Mouse (Mus musculus) neural tube, embryonic 12.5 days (tissue): ENCODE data around the gene Bola1. TPM values are rescaled to one million over a fixed set of nuclear protein-coding genes. Genes with fewer than 3 reads are reported as not detected.
"Not testable (repeated sequence)": the region's sequence is repeated elsewhere in the genome, so short reads cannot be mapped to it uniquely, and the experiment has no call there.

ENCODE experiments used
- ATAC-seq: fragments of 200-750 bp; cut with Nextera tagmentation; 2 replicates; pipeline ENCODE4 v1.8.0; 2017; ENCODE audit warnings: low read depth, mild to moderate bottlenecking, moderate TSS enrichment, moderate library complexity; ENCODE audit not compliant: low FRiP score
- H3K27ac ChIP-seq: fragments of 300-500 bp; sonication (generic); 2 replicates; pipeline ENCODE4 v1.5.1; 2016
- H3K27me3 ChIP-seq: fragments of 300-500 bp; sonication (generic); replicated peaks from 2 replicates; pipeline ENCODE4 v1.6.1; 2016; ENCODE audit warnings: mild to moderate bottlenecking
- H3K36me3 ChIP-seq: fragments of 300-500 bp; sonication (generic); 2 replicates; pipeline ENCODE4 v1.6.1; 2016; ENCODE audit warnings: mild to moderate bottlenecking
- H3K4me1 ChIP-seq: fragments of 300-500 bp; sonication (generic); 2 replicates; pipeline ENCODE4 v1.6.1; 2016
- H3K4me2 ChIP-seq: fragments of 300-500 bp; sonication (generic); replicated peaks from 2 replicates; pipeline ENCODE4 v1.6.1; 2016; ENCODE audit warnings: mild to moderate bottlenecking
- H3K4me3 ChIP-seq: fragments of 300-500 bp; sonication (generic); 2 replicates; pipeline ENCODE4 v1.5.1; 2016
- H3K9ac ChIP-seq: fragments of 300-500 bp; sonication (generic); 2 replicates; pipeline ENCODE4 v1.6.1; 2016; ENCODE audit warnings: mild to moderate bottlenecking
- H3K9me3 ChIP-seq: fragments of 300-500 bp; sonication (generic); 2 replicates; pipeline ENCODE4 v1.6.1; 2016; ENCODE audit warnings: mild to moderate bottlenecking
- WGBS: fragments of 180-500 bp; shearing (Covaris S2); methylation state at CpG from one replicate; pipeline ENCODE4 v1.1.7; 2016; 5-methylcytosine and 5-hydroxymethylcytosine counted together
- polyA plus RNA-seq: library from polyadenylated mRNA; unstranded; fragments of >200 nt; fragmentation: Nextera tagmentation; extraction: Ambion mirVana; gene quantifications from 2 replicates; pipeline ENCODE4 v1.2.1, GENCODE M21; 2016

Bola1 gene
- polyA plus RNA-seq, 1 experiment from 2014 or later, result 69.5 TPM

DNA sequence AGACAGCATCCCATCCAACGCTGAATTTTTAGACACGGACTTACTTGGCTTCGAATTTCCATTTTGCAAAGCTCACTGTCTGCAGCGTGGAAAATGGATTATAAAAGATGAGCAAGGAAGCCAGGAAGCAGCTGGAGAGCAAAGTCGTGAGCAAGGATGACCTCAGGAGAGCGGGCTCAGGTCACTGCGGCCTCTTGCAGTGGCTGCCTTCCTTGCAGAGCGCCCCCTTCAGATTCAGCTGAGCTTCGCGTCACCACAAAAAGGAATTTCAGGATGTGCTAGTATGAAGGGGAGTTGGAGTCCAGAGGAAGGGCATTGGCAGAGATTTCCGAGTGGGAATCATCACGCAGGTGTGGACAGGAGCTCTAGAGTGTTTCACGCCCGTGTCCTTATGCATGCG is 10.3 kb downstream of the Bola1 start:
- no peaks in the 10 kb centered on the region for H3K9me3 ChIP-seq
- 25% methylated on average over 15 of the region's 15 CpGs for WGBS
- H3K4me3 ChIP-seq, result no peak overlapping the region
- no peak overlapping the region for H3K27ac ChIP-seq
- no peaks in the 10 kb centered on the region for H3K36me3 ChIP-seq
- no peak for ATAC-seq
- no peak overlapping the region for H3K9ac ChIP-seq
- no peaks in the 10 kb centered on the region for H3K4me1 ChIP-seq
- no peaks in the 10 kb centered on the region for H3K27me3 ChIP-seq
- H3K4me2 ChIP-seq, result no peak overlapping the region

GRCm38 (mm10) chr3:96207819-96208218 is 11.7 kb downstream of the Bola1 start:
- Histone ChIP-seq H3K4me1 (no peaks in the 10 kb centered on the region), H3K4me3 (no peak overlapping the region), H3K4me2 (no peak overlapping the region), H3K27ac (no peak overlapping the region), H3K9ac (no peak overlapping the region), H3K9me3 (no peaks in the 10 kb centered on the region), H3K36me3 (no peaks in the 10 kb centered on the region), H3K27me3 (no peaks in the 10 kb centered on the region)
- WGBS, result 87% methylated on average over 3 of the region's 3 CpGs
- ATAC-seq, result no peak

- no peak overlapping the region for H3K4me2 ChIP-seq
- no peak overlapping the region for H3K9ac ChIP-seq
- no peaks in the 10 kb centered on the region for H3K36me3 ChIP-seq
- no peak overlapping the region for H3K4me3 ChIP-seq
- no peaks in the 10 kb centered on the region for H3K9me3 ChIP-seq
- ATAC-seq, result no peak
- 79% methylated on average over 2 of the region's 2 CpGs for WGBS
- no peaks in the 10 kb centered on the region for H3K27me3 ChIP-seq
- peaks cover 11% of the 10 kb centered on the region for H3K4me1 ChIP-seq
- no peak overlapping the region for H3K27ac ChIP-seq
These were observed 19.8 kb downstream of the Bola1 start for GRCm38 (mm10) chr3:96199731-96200130.

DNA sequence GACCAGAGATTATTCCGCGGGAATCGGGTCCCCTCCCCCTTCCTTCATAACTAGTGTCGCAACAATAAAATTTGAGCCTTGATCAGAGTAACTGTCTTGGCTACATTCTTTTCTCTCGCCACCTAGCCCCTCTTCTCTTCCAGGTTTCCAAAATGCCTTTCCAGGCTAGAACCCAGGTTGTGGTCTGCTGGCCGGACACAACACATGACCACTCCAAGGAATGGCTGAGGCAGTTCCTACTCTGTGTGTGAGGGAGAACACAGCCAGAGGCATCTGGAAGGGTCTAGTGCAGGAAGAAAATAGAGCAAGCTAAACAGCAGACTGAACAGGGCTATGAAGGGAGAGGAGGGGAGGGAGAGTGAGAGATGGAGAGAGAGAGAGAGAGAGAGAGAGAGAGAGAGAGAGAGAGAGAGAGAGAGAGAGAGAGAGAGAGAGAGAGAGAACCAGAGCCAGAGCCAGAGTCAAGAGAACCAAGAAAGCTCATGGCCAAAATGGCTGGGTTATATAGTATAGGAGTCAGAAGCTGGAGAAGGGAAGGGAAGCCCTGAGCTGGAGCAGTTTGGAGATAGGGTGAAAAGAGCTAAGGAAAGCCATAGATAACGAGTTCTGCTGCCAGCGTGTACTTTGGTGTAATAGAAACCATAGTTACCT is 20.8 kb downstream of the Bola1 start:
- 33% methylated on average over 8 of the region's 8 CpGs for WGBS
- 0 out of 2 replicates have a peak overlapping the region, but pooled peaks have one; percentile 9 for H3K4me2 ChIP-seq
- not testable (repeated sequence) for ATAC-seq

GRCm38 (mm10) chr3:96198181-96198580 is 21.3 kb downstream of the Bola1 start:
- 0 out of 2 replicates have a peak, but pooled peaks have one; percentile 8 for ATAC-seq
- WGBS, result 5% methylated on average over 6 of the region's 6 CpGs
- H3K4me1 ChIP-seq, result peaks cover 11% of the 10 kb centered on the region
- H3K27me3 ChIP-seq, result no peaks in the 10 kb centered on the region
- H3K27ac ChIP-seq, result no peak overlapping the region
- peak overlapping the region; percentile 14; the same call in 1 of the 2 replicates for H3K9ac ChIP-seq
- H3K36me3 ChIP-seq, result peaks cover 6% of the 10 kb centered on the region; the same call in 1 of the 2 replicates
- peak overlapping the region; percentile 93 for H3K4me2 ChIP-seq
- H3K4me3 ChIP-seq, result peak overlapping the region; percentile 5; the same call in 1 of the 2 replicates
- no peaks in the 10 kb centered on the region for H3K9me3 ChIP-seq

More for the DNA sequence above, 20.8 kb downstream of the Bola1 start:
- H3K9me3 ChIP-seq, H3K36me3 ChIP-seq, H3K9ac ChIP-seq, H3K27me3 ChIP-seq, H3K27ac ChIP-seq, H3K4me3 ChIP-seq: not testable (repeated sequence)
- H3K4me1 ChIP-seq, result peaks cover 11% of the 10 kb centered on the region

DNA sequence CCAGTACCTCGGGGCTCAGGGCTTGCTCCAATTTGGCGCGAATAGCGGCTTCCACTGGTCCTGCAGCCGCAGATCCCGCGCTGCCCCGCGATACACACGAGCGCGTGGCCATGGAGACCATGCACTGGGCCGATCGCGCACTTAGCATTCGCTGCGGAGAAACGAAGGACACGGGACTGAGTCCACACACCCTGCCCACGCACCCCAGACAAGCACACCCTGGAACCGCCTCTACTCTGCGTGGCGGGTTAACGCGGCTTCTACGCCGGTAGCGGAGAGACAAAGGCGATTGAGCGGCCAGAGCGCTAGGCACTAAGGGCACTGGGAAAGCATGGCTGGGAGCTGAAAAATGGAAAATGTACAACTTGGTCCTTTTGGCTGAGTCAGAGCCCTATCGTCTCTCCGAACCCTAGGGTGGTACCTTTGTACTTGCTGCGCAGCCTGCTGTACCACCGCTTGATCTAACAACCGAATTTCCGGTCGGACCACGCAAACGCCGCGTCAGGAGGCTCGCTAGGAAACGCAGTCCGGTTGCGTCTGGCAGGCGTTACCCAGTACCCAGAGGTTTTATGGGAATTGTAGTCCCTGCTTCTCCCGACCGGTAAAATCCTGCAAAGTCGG is 22.3 kb downstream of the Bola1 start:
- peak overlapping the region; percentile 64 for H3K4me3 ChIP-seq
- peak overlapping the region; percentile 93 for H3K4me2 ChIP-seq
- H3K9me3 ChIP-seq, result no peaks in the 10 kb centered on the region
- peak; percentile 95 for ATAC-seq
- H3K36me3 ChIP-seq, result peaks cover 13% of the 10 kb centered on the region
- peak overlapping the region; percentile 77 for H3K9ac ChIP-seq
- H3K27ac ChIP-seq, result peak overlapping the region; percentile 88
- WGBS, result under 1% methylated on average over 50 of the region's 50 CpGs
- H3K27me3 ChIP-seq, result no peaks in the 10 kb centered on the region
- H3K4me1 ChIP-seq, result peaks cover 11% of the 10 kb centered on the region

- Histone ChIP-seq H3K4me1 (peaks cover 11% of the 10 kb centered on the region), H3K9ac (peak overlapping the region; percentile 77), H3K4me2 (peak overlapping the region; percentile 93), H3K4me3 (peak overlapping the region; percentile 64), H3K27ac (peak overlapping the region; percentile 88), H3K36me3 (peaks cover 13% of the 10 kb centered on the region), H3K9me3 (no peaks in the 10 kb centered on the region), H3K27me3 (no peaks in the 10 kb centered on the region)
- peak; percentile 60 for ATAC-seq
- WGBS, result 18% methylated on average over 27 of the region's 27 CpGs
These were observed 22.9 kb downstream of the Bola1 start for GRCm38 (mm10) chr3:96196437-96197128.

DNA sequence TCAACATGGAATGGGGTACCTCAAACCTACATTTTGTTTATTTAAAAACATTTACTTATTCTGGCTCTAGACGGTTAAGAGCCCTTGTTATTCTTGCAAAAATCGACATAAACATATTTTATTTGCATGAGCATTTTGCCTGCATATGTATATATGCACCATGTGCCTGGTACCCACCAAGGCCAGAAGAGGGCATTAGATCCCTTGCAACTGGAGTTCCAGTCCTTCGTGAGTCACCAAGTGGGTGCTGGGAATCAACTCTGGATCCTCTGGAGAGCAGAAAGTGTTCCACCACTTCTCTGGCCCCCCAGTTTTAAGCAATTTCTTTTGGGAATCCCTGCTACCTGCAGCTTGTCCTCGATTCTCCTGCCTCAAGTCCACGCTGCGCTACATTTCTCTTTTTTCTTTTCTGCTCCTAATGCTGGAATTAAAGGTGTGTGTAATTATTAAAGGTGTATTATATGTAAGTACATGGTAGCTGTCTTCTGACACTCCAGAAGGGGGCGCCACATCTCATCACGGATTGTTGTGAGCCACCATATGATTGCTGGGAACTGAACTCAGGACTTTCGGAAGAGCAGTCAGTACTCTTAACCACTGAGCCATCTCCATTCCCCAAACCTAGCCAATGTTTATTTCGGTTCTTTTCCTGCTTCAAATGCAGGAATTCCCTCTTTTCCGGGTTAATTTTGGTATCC is 23.7 kb downstream of the Bola1 start:
- H3K4me3 ChIP-seq, result no peak overlapping the region

DNA sequence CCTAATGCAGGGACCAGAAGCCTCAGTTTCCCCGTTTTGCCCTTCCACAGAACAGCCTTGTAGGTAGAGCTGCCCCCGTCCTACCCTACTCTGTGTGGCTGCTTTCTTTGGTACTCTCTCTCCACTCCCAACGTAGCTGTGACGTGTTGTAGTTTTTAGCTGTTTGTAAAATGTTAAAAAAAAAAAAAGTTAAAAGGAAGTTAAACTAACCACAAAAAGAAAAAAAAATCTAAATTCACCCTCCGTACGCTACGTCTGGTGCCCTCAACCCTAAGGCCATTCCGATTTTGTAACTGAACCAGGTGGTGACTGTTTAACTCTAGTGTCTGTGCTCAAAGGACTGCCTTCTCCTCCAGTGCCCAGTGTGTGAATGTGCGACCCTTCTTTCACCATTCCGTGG is 24.5 kb downstream of the Bola1 start:
- peaks cover 11% of the 10 kb centered on the region for H3K4me1 ChIP-seq
- no peak overlapping the region for H3K4me2 ChIP-seq
- no peaks in the 10 kb centered on the region for H3K9me3 ChIP-seq
- no peak overlapping the region for H3K27ac ChIP-seq
- no peak overlapping the region for H3K4me3 ChIP-seq
- H3K9ac ChIP-seq, result no peak overlapping the region
- peaks cover 13% of the 10 kb centered on the region for H3K36me3 ChIP-seq
- 91% methylated on average over 10 of the region's 10 CpGs for WGBS
- no peak for ATAC-seq
- H3K27me3 ChIP-seq, result no peaks in the 10 kb centered on the region

More for the DNA sequence above, 23.7 kb downstream of the Bola1 start:
- H3K9me3 ChIP-seq, result no peaks in the 10 kb centered on the region
- 95% methylated on average over 11 of the region's 11 CpGs for WGBS
- no peaks in the 10 kb centered on the region for H3K27me3 ChIP-seq
- peaks cover 13% of the 10 kb centered on the region for H3K36me3 ChIP-seq
- no peak overlapping the region for H3K27ac ChIP-seq
- H3K4me1 ChIP-seq, result peaks cover 11% of the 10 kb centered on the region
- no peak for ATAC-seq
- H3K9ac ChIP-seq, result no peak overlapping the region
- H3K4me2 ChIP-seq, result peak overlapping the region; percentile 93; the same call in 1 of the 2 replicates

DNA sequence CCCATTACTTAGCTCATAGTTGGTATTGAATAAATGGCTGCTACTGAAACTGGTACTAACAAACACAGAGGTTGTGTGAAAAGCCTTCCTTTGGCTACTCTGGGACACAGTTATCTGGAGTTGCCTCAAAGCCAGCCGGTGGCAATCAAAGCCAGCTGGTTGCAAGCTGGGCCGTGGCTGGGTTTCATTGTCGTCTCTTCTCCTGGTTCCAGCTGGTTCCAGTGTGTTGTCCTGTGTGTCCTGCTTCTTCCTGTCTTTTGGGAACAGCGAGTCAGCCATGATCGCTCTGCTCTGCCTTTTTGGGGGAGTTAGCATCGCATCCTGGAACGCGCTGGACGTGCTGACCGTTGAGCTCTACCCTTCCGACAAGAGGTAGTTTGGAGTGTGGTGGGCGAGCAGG is 26.5 kb downstream of the Bola1 start:
- 71% methylated on average over 12 of the region's 12 CpGs for WGBS
- Histone ChIP-seq H3K27me3 (no peaks in the 10 kb centered on the region), H3K4me3 (no peak overlapping the region), H3K27ac (no peak overlapping the region), H3K36me3 (peaks cover 14% of the 10 kb centered on the region), H3K4me2 (no peak overlapping the region), H3K4me1 (peaks cover 11% of the 10 kb centered on the region), H3K9ac (no peak overlapping the region), H3K9me3 (no peaks in the 10 kb centered on the region)
- ATAC-seq, result no peak

DNA sequence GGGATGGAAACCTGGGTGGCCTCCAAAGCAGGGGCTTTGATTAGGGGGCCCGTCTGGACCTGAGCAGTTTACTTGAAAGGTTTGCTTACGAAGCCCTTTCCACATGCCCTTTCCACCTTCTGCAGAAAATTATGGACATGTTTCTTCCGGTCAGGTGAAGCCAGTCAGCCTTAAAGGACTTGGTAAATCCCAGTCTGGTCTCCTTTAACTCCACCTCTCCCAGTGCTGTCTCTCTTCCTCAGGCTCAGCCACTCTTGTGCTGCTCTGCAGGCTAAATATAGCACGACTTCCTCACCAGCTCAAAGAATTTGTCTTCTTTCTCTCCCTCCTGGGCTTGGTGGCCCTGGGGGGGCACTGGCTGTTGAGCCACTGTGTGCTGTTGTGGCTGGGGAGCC is 37.1 kb downstream of the Bola1 start:
- H3K9ac ChIP-seq, result 0 out of 2 replicates have a peak overlapping the region, but pooled peaks have one; percentile 69
- no peaks in the 10 kb centered on the region for H3K9me3 ChIP-seq
- peak overlapping the region; percentile 66 for H3K4me2 ChIP-seq
- H3K27me3 ChIP-seq, result no peaks in the 10 kb centered on the region
- no peak for ATAC-seq
- peaks cover 17% of the 10 kb centered on the region for H3K36me3 ChIP-seq
- peak overlapping the region; percentile 51 for H3K4me3 ChIP-seq
- H3K27ac ChIP-seq, result no peak overlapping the region
- WGBS, result 42% methylated on average over 4 of the region's 4 CpGs
- H3K4me1 ChIP-seq, result peaks cover 23% of the 10 kb centered on the region
